Mouse (Mus musculus) ES-E14 (cell line): ENCODE measurements around the gene Rbfox1. TPM values are rescaled to one million over a fixed set of nuclear protein-coding genes. Genes with fewer than 3 reads are reported as not detected.

Source experiments
- DNase-seq: peaks from one replicate; pipeline ENCODE4 v3.0.0-alpha.2; 2013; ENCODE audit warnings: low read depth, low spot score
- H3K27ac ChIP-seq: 2 replicates; pipeline ENCODE4 v1.5.1; 2012; ENCODE audit warnings: low read depth, mild to moderate bottlenecking, low read length, moderate library complexity, mixed read lengths; ENCODE audit not compliant: poor library complexity, insufficient read depth, severe bottlenecking
- H3K36me3 ChIP-seq: 2 replicates; pipeline ENCODE4 v1.6.1; 2012; ENCODE audit warnings: mild to moderate bottlenecking, low read length, moderate library complexity, mixed read lengths; ENCODE audit not compliant: control insufficient read depth, poor library complexity, insufficient read depth, severe bottlenecking
- H3K4me1 ChIP-seq, 2 experiments: fragments of 150-350 bp in 1 of 2; sonication (generic) in 1 of 2; 2 replicates each; pipeline ENCODE4 v1.6.1; 2012; ENCODE audit warnings: low read length in 2 of 2, mild to moderate bottlenecking in 1 of 2, mixed read lengths in 1 of 2; ENCODE audit not compliant: control insufficient read depth in 2 of 2, insufficient read depth in 2 of 2, poor library complexity in 1 of 2
- H3K4me3 ChIP-seq, 2 experiments: fragments of 150-350 bp in 1 of 2; sonication (generic) in 1 of 2; 2 replicates each; pipeline ENCODE4 v1.5.1; 2012; ENCODE audit warnings: low read length in 2 of 2, low read depth in 1 of 2, mild to moderate bottlenecking in 1 of 2, mixed read lengths in 1 of 2; ENCODE audit not compliant: insufficient read depth in 1 of 2, poor library complexity in 1 of 2, severe bottlenecking in 1 of 2
- H3K9ac ChIP-seq: 2 replicates; pipeline ENCODE4 v1.6.1; 2012; ENCODE audit warnings: low read depth, mild to moderate bottlenecking, low read length, mixed read lengths; ENCODE audit not compliant: poor library complexity, insufficient read depth, severe bottlenecking
- H3K9me3 ChIP-seq: fragments of 150-350 bp; sonication (generic); 2 replicates; pipeline ENCODE4 v1.6.1; 2012; ENCODE audit warnings: low read depth, mild to moderate bottlenecking, low read length; ENCODE audit not compliant: control insufficient read depth, insufficient read depth
- CHD2 ChIP-seq: IDR thresholded peaks from 2 replicates; pipeline ENCODE4 v1.6.1; 2014; ENCODE audit warnings: mild to moderate bottlenecking, low read depth, low read length, inconsistent platforms
- HCFC1 ChIP-seq: IDR thresholded peaks from 2 replicates; pipeline ENCODE4 v1.6.1; 2012; ENCODE audit warnings: low read length, inconsistent platforms, borderline replicate concordance; ENCODE audit not compliant: insufficient read depth
- MAFK ChIP-seq: IDR thresholded peaks from 2 replicates; pipeline ENCODE4 v1.6.1; 2014; ENCODE audit warnings: mild to moderate bottlenecking, low read depth, low read length, inconsistent platforms; ENCODE audit not compliant: insufficient read depth
- ZC3H11A ChIP-seq: IDR thresholded peaks from 2 replicates; pipeline ENCODE4 v1.6.1; 2012; ENCODE audit warnings: low read depth, mild to moderate bottlenecking, inconsistent platforms, low read length, borderline replicate concordance
- ZNF384 ChIP-seq: IDR thresholded peaks from 2 replicates; pipeline ENCODE4 v1.6.1; 2012; ENCODE audit warnings: low read depth, low read length, inconsistent platforms
- in situ Hi-C, 2 experiments: fragments of 600-800 bp; cut with MboI; formaldehyde crosslinking; loops; one replicate each; pipeline ENCODE4 v1.15.1; 2025; ENCODE audit warnings: low sequenced_read_pairs in 2 of 2, inconsistent platforms in 1 of 2; ENCODE audit not compliant: unreplicated experiment in 2 of 2
- total RNA-seq: library from RNA; depleted of rRNA; stranded (reverse); fragments of 300-350 nt; gene quantifications from 2 replicates; pipeline ENCODE4 v1.2.3, GENCODE M21; 2012

Rbfox1 gene
- total RNA-seq, 1 experiment: 0.18 TPM

DNA sequence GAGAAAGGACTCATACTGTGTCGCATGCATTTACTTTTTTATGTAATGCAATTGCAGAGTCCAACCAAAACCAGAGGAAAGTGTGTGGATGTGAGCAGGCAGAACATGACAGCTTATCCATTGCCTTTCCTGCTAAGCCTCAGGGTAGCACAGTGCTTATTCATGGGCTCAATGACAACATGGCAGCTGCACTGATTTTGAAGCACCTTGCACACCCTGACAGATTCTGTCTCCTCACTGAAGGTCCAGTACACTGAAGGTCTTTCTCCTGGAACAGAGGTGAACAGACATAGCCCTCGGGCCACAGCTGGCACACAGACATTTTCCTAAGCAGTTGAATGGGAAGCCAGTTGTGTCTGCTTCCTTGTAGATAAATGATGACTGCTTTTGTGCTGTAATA, 1254.3 kb downstream of the Rbfox1 start:
- in situ Hi-C loops: no loop called here
- TF ChIP-seq CHD2 (no peak), ZNF384 (no peak), HCFC1 (no peak), MAFK (no peak), ZC3H11A (no peak)

GRCm38 (mm10) chr16:7140909-7141308, 1255.8 kb downstream of the Rbfox1 start:
- Histone ChIP-seq H3K9me3 (no peaks in the 10 kb centered on the region), H3K36me3 (no peaks in the 10 kb centered on the region), H3K4me1 (no peaks in the 10 kb centered on the region), H3K9ac (no peak overlapping the region), H3K27ac (no peak overlapping the region), H3K4me3 (no peak overlapping the region)
- DNase-seq: no peak
- TF ChIP-seq ZC3H11A: no peak
- no peak for TF ChIP-seq HCFC1
- no peak for TF ChIP-seq CHD2
- no peak for TF ChIP-seq ZNF384
- TF ChIP-seq MAFK: no peak
- in situ Hi-C loops: no loop called here

More for the DNA sequence above, 1254.3 kb downstream of the Rbfox1 start:
- Histone ChIP-seq H3K4me1 (no peaks in the 10 kb centered on the region), H3K36me3 (no peaks in the 10 kb centered on the region), H3K4me3 (no peak overlapping the region), H3K9me3 (no peaks in the 10 kb centered on the region), H3K9ac (no peak overlapping the region), H3K27ac (no peak overlapping the region)
- DNase-seq: no peak

DNA sequence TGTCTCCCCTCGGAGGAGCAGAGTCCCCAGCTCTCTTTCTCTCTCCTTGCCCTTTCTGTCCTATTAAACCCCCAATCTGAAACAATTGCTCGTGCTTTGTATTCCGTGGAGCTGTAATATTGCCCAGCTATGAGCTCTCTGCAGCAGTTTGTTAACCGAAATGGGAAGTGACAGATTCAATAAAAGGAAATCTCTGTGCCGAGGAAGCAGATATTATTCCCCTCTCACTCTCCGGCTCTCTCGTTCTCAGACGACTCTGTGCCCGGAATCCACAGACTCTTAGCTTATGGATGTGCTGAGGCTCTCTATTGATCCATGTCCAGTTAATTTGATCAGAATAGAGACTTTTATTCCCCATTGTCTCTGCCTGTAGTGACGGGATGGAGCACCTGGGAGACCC, 1260.3 kb downstream of the Rbfox1 start:
- no peaks in the 10 kb centered on the region for H3K36me3 ChIP-seq
- no peak for TF ChIP-seq ZC3H11A
- no peak for TF ChIP-seq CHD2
- no peak for TF ChIP-seq ZNF384
- no peak for TF ChIP-seq MAFK
- TF ChIP-seq HCFC1: no peak
- no peak overlapping the region for H3K4me3 ChIP-seq
- H3K9ac ChIP-seq: no peak overlapping the region
- no peak overlapping the region for H3K27ac ChIP-seq
- H3K9me3 ChIP-seq: no peaks in the 10 kb centered on the region
- in situ Hi-C loops: no loop called here
- H3K4me1 ChIP-seq: no peaks in the 10 kb centered on the region
- no peak for DNase-seq

DNA sequence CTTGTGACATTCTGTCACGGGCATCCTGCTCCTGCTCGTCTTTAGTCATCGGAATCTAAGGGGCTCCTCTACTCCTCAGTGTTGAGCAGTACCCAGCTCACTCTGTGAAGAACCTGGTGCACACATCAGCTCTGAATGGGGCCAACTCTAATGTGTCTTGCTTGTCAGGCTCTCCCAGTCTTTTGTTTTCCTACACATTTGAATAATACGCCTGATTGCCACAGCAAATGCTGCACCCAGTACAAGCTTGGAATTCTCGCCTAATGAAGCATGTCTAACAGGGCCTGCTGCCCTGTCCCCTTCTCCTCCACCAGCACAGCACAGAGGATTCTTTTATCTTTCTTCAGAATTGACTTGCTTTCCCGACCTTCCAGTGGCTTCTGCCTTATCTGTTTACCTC, 1261.3 kb downstream of the Rbfox1 start:
- no peaks in the 10 kb centered on the region for H3K36me3 ChIP-seq
- no peak overlapping the region for H3K4me3 ChIP-seq
- H3K4me1 ChIP-seq: no peaks in the 10 kb centered on the region
- in situ Hi-C loops: no loop called here
- H3K27ac ChIP-seq: no peak overlapping the region
- H3K9me3 ChIP-seq: no peaks in the 10 kb centered on the region
- no peak for DNase-seq
- H3K9ac ChIP-seq: no peak overlapping the region
- no peak for TF ChIP-seq ZC3H11A
- TF ChIP-seq CHD2: no peak
- no peak for TF ChIP-seq ZNF384
- TF ChIP-seq MAFK: no peak
- no peak for TF ChIP-seq HCFC1

DNA sequence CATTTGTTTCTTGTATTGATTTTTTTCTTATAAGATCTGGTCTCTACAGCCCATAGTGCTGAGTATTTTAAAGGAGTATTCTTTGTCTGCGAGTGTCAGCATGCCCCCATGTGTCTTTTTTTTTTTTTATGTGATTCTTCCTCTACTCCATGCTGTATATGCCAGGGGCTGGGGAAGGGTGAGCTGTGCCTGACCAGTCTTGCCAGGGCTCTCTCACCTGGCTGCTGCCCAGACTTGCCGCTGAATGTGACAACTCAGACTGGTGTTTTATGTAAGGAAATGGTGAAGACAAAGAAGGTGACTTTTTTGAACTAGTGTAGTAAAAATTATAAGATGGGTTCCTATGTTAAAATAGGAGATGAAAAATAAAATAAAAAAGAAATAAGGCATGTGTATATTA, 1262.7 kb downstream of the Rbfox1 start:
- Histone ChIP-seq H3K36me3 (no peaks in the 10 kb centered on the region), H3K9me3 (no peaks in the 10 kb centered on the region), H3K4me1 (no peaks in the 10 kb centered on the region), H3K27ac (no peak overlapping the region), H3K9ac (no peak overlapping the region), H3K4me3 (no peak overlapping the region)
- DNase-seq: no peak
- in situ Hi-C loops: no loop called here
- no peak for TF ChIP-seq ZC3H11A
- TF ChIP-seq MAFK: no peak
- TF ChIP-seq HCFC1: no peak
- no peak for TF ChIP-seq ZNF384
- no peak for TF ChIP-seq CHD2
